Mouse (Mus musculus) liver, embryonic 14.5 days (tissue): ENCODE data around the gene Pus10.

Experiments used
- CTCF ChIP-seq: IDR thresholded peaks from 2 replicates; pipeline ENCODE4 v1.5.1; 2016; ENCODE audit warnings: antibody characterized with exemption, low read depth, control low read depth
- EP300 ChIP-seq: IDR thresholded peaks from 2 replicates; pipeline ENCODE4 v1.6.1; 2016; ENCODE audit warnings: antibody characterized with exemption, low read depth

- TF ChIP-seq CTCF (no peak), EP300 (no peak)
Observed at GRCm38 (mm10) chr11:23672256-23672749, 6.8 kb downstream of the Pus10 start.
